Mouse (Mus musculus) thymus, adult 2 months (tissue): ENCODE measurements around the gene Atf4. TPM values are rescaled to one million over a fixed set of nuclear protein-coding genes. Genes with fewer than 3 reads are reported as not detected.

Experiments
- DNase-seq: peaks from one replicate; pipeline ENCODE4 v3.0.0; 2021
- H3K27ac ChIP-seq: fragments of 200-500 bp; 2 replicates; pipeline ENCODE4 v1.5.1; 2012; ENCODE audit warnings: low read length, control low read depth; ENCODE audit not compliant: control insufficient read depth, insufficient read depth
- H3K27me3 ChIP-seq: fragments of 200-500 bp; 2 replicates; pipeline ENCODE4 v1.6.1; 2012; ENCODE audit warnings: mild to moderate bottlenecking, low read length, moderate library complexity, mixed read lengths; ENCODE audit not compliant: control insufficient read depth, insufficient read depth
- H3K36me3 ChIP-seq: fragments of 200-500 bp; 2 replicates; pipeline ENCODE4 v1.6.1; 2012; ENCODE audit warnings: mild to moderate bottlenecking, low read length, moderate library complexity; ENCODE audit not compliant: control insufficient read depth, insufficient read depth
- H3K4me1 ChIP-seq: fragments of 200-500 bp; replicated peaks from 2 replicates; pipeline ENCODE4 v1.6.1; 2012; ENCODE audit warnings: low read length; ENCODE audit not compliant: control insufficient read depth, insufficient read depth
- H3K4me3 ChIP-seq: fragments of 200-500 bp; 2 replicates; pipeline ENCODE4 v1.5.1; 2012; ENCODE audit warnings: mild to moderate bottlenecking, low read length, control low read depth, moderate library complexity; ENCODE audit not compliant: control insufficient read depth, insufficient read depth
- CTCF ChIP-seq: fragments of 200-500 bp; IDR thresholded peaks from 2 replicates; pipeline ENCODE4 v1.5.1; 2012; ENCODE audit warnings: mild to moderate bottlenecking, control low read depth, low read length, moderate library complexity, borderline replicate concordance; ENCODE audit not compliant: control insufficient read depth, poor library complexity, insufficient read depth; ENCODE audit errors: extremely low read depth
- POLR2A ChIP-seq: fragments of 200-500 bp; IDR thresholded peaks from 2 replicates; pipeline ENCODE4 v1.6.1; 2012; ENCODE audit warnings: mild to moderate bottlenecking, low read length, control low read depth, moderate library complexity; ENCODE audit not compliant: control insufficient read depth, poor library complexity, insufficient read depth; ENCODE audit errors: extremely low read depth
- WGBS: fragments of 180-500 bp; shearing (Covaris S2); methylation state at CpG from one replicate; pipeline ENCODE4 v1.1.7; 2018; 5-methylcytosine and 5-hydroxymethylcytosine counted together
- polyA plus RNA-seq: library from polyadenylated mRNA; depleted of rRNA; stranded (reverse); fragments of >200 nt; gene quantifications from 2 replicates; pipeline ENCODE4 v1.2.3, GENCODE M21; 2012

The Atf4 gene
- polyA plus RNA-seq, 1 experiment, result 179 TPM

GRCm38 (mm10) chr15:80256656-80257601, 1.9 kb downstream of the Atf4 start:
- Histone ChIP-seq H3K4me3 (peak overlapping the region; percentile 88), H3K27ac (no peak overlapping the region; the same call in 1 of the 2 replicates), H3K36me3 (peaks cover 17% of the 10 kb centered on the region), H3K27me3 (no peaks in the 10 kb centered on the region), H3K4me1 (peaks cover 17% of the 10 kb centered on the region)
- no peak for DNase-seq
- WGBS, result 77% methylated on average over 12 of the region's 12 CpGs
- TF ChIP-seq CTCF (no peak), POLR2A (no peak)

- H3K27ac ChIP-seq, result no peak overlapping the region
- TF ChIP-seq CTCF, result no peak
- no peak for TF ChIP-seq POLR2A
- peaks cover 17% of the 10 kb centered on the region for H3K4me1 ChIP-seq
- no peak overlapping the region for H3K4me3 ChIP-seq
- 65% methylated on average over 4 of the region's 4 CpGs for WGBS
- peaks cover 17% of the 10 kb centered on the region for H3K36me3 ChIP-seq
- no peak for DNase-seq
- no peaks in the 10 kb centered on the region for H3K27me3 ChIP-seq
These were observed 2.7 kb downstream of the Atf4 start for GRCm38 (mm10) chr15:80257602-80258239.

GRCm38 (mm10) chr15:80258240-80259170, 3.5 kb downstream of the Atf4 start:
- TF ChIP-seq CTCF (no peak), POLR2A (no peak)
- peaks cover 23% of the 10 kb centered on the region for H3K4me1 ChIP-seq
- no peak overlapping the region for H3K27ac ChIP-seq
- H3K4me3 ChIP-seq, result no peak overlapping the region
- 89% methylated on average over 11 of the region's 11 CpGs for WGBS
- no peaks in the 10 kb centered on the region for H3K27me3 ChIP-seq
- H3K36me3 ChIP-seq, result peaks cover 17% of the 10 kb centered on the region
- no peak for DNase-seq

- no peak for DNase-seq
- TF ChIP-seq POLR2A, result no peak
- TF ChIP-seq CTCF, result no peak
- Histone ChIP-seq H3K36me3 (peaks cover 17% of the 10 kb centered on the region), H3K4me1 (peaks cover 25% of the 10 kb centered on the region), H3K27me3 (no peaks in the 10 kb centered on the region), H3K27ac (no peak overlapping the region), H3K4me3 (no peak overlapping the region)
- 96% methylated on average over 8 of the region's 8 CpGs for WGBS
These were observed 4.5 kb downstream of the Atf4 start for GRCm38 (mm10) chr15:80259406-80260045.

- peaks cover 17% of the 10 kb centered on the region for H3K36me3 ChIP-seq
- TF ChIP-seq CTCF (peak; percentile 94), POLR2A (no peak)
- DNase-seq, result peak; percentile 84
- H3K27ac ChIP-seq, result no peak overlapping the region
- 27% methylated on average over 3 of the region's 3 CpGs for WGBS
- H3K27me3 ChIP-seq, result no peaks in the 10 kb centered on the region
- H3K4me3 ChIP-seq, result no peak overlapping the region
- H3K4me1 ChIP-seq, result peaks cover 25% of the 10 kb centered on the region
These were observed 5.7 kb downstream of the Atf4 start for GRCm38 (mm10) chr15:80260677-80261076.

GRCm38 (mm10) chr15:80261100-80261499, 6.1 kb downstream of the Atf4 start:
- WGBS, result 89% methylated on average over 7 of the region's 7 CpGs
- DNase-seq, result no peak

More at GRCm38 (mm10) chr15:80261100-80261499, 6.1 kb downstream of the Atf4 start:
- TF ChIP-seq CTCF (no peak), POLR2A (no peak)
- Histone ChIP-seq H3K36me3 (peaks cover 17% of the 10 kb centered on the region), H3K4me3 (no peak overlapping the region), H3K27ac (no peak overlapping the region), H3K27me3 (no peaks in the 10 kb centered on the region), H3K4me1 (peaks cover 24% of the 10 kb centered on the region)
